Mouse (Mus musculus) splenic B cell, adult 2 months (primary cell): ENCODE data around the gene Tacc3.

Experiments
- DNase-seq: peaks from one replicate; pipeline ENCODE4 v3.0.0-alpha.2; 2011; ENCODE audit warnings: low read depth, low spot score
- H3K27me3 ChIP-seq: 2 replicates; pipeline ENCODE4 v1.6.1; 2012; ENCODE audit warnings: mild to moderate bottlenecking, low read length, moderate library complexity, mixed read lengths; ENCODE audit not compliant: control insufficient read depth, poor library complexity, insufficient read depth, severe bottlenecking
- H3K36me3 ChIP-seq: 2 replicates; pipeline ENCODE4 v1.6.1; 2012; ENCODE audit warnings: mild to moderate bottlenecking, low read length, moderate library complexity, mixed read lengths; ENCODE audit not compliant: control insufficient read depth, poor library complexity, insufficient read depth, severe bottlenecking

The Tacc3 gene

GRCm38 (mm10) chr5:33678244-33678643, 20.3 kb downstream of the Tacc3 start:
- no peaks in the 10 kb centered on the region for H3K27me3 ChIP-seq
- no peak for DNase-seq

GRCm38 (mm10) chr5:33681044-33681443, 23.1 kb downstream of the Tacc3 start:
- no peak for DNase-seq
- no peaks in the 10 kb centered on the region for H3K27me3 ChIP-seq

More at GRCm38 (mm10) chr5:33678244-33678643, 20.3 kb downstream of the Tacc3 start:
- no peaks in the 10 kb centered on the region for H3K36me3 ChIP-seq

GRCm38 (mm10) chr5:33681611-33682388, 23.9 kb downstream of the Tacc3 start:
- no peak for DNase-seq
- Histone ChIP-seq H3K27me3 (no peaks in the 10 kb centered on the region), H3K36me3 (no peaks in the 10 kb centered on the region)

More at GRCm38 (mm10) chr5:33681044-33681443, 23.1 kb downstream of the Tacc3 start:
- no peaks in the 10 kb centered on the region for H3K36me3 ChIP-seq

GRCm38 (mm10) chr5:33682963-33683362, 25.0 kb downstream of the Tacc3 start:
- H3K27me3 ChIP-seq: no peaks in the 10 kb centered on the region
- DNase-seq: peak; percentile 47

GRCm38 (mm10) chr5:33683897-33684652, 26.1 kb downstream of the Tacc3 start:
- peak; percentile 22 for DNase-seq
- Histone ChIP-seq H3K27me3 (no peaks in the 10 kb centered on the region), H3K36me3 (no peaks in the 10 kb centered on the region)

More at GRCm38 (mm10) chr5:33682963-33683362, 25.0 kb downstream of the Tacc3 start:
- no peaks in the 10 kb centered on the region for H3K36me3 ChIP-seq

- Histone ChIP-seq H3K27me3 (no peaks in the 10 kb centered on the region), H3K36me3 (no peaks in the 10 kb centered on the region)
- no peak for DNase-seq
Measured at GRCm38 (mm10) chr5:33684932-33685331, 27.0 kb downstream of the Tacc3 start.

- DNase-seq: no peak
- H3K36me3 ChIP-seq: no peaks in the 10 kb centered on the region
Measured at GRCm38 (mm10) chr5:33687142-33687541, 29.2 kb downstream of the Tacc3 start.

GRCm38 (mm10) chr5:33688278-33689220, 30.6 kb downstream of the Tacc3 start:
- no peaks in the 10 kb centered on the region for H3K36me3 ChIP-seq
- no peaks in the 10 kb centered on the region for H3K27me3 ChIP-seq
- DNase-seq: no peak

More at GRCm38 (mm10) chr5:33687142-33687541, 29.2 kb downstream of the Tacc3 start:
- no peaks in the 10 kb centered on the region for H3K27me3 ChIP-seq

GRCm38 (mm10) chr5:33689221-33689844, 31.4 kb downstream of the Tacc3 start:
- H3K36me3 ChIP-seq: no peaks in the 10 kb centered on the region
- no peak for DNase-seq
- no peaks in the 10 kb centered on the region for H3K27me3 ChIP-seq

GRCm38 (mm10) chr5:33689852-33690645, 32.1 kb downstream of the Tacc3 start:
- no peaks in the 10 kb centered on the region for H3K36me3 ChIP-seq
- no peaks in the 10 kb centered on the region for H3K27me3 ChIP-seq
- DNase-seq: no peak

- no peak for DNase-seq
- Histone ChIP-seq H3K27me3 (no peaks in the 10 kb centered on the region), H3K36me3 (no peaks in the 10 kb centered on the region)
Measured at GRCm38 (mm10) chr5:33692393-33692792, 34.5 kb downstream of the Tacc3 start.

- DNase-seq: no peak
- H3K27me3 ChIP-seq: no peaks in the 10 kb centered on the region
- H3K36me3 ChIP-seq: no peaks in the 10 kb centered on the region
Measured at GRCm38 (mm10) chr5:33694461-33694847, 36.5 kb downstream of the Tacc3 start.

- DNase-seq: no peak
- Histone ChIP-seq H3K36me3 (no peaks in the 10 kb centered on the region), H3K27me3 (no peaks in the 10 kb centered on the region)
Measured at GRCm38 (mm10) chr5:33694848-33695717, 37.2 kb downstream of the Tacc3 start.
